Mouse (Mus musculus) erythroid progenitor cell, adult 5-6 weeks (primary cell): Measurements from ENCODE around the gene Cela2a. TPM values are rescaled to one million over a fixed set of nuclear protein-coding genes. Genes with fewer than 3 reads are reported as not detected.

Experiments
- ATAC-seq: replicated peaks from 2 replicates; pipeline ENCODE4 v1.8.0; 2016; ENCODE audit warnings: moderate number of reproducible peaks, mild to moderate bottlenecking, moderate TSS enrichment, inconsistent platforms; ENCODE audit not compliant: poor library complexity, low FRiP score, severe bottlenecking
- total RNA-seq, 2 experiments: library from RNA; stranded (forward) in 1 of 2; stranded (reverse) in 1 of 2; fragments of 150-400 nt in 1 of 2; fragments of 186-747, 209-891 nt in 1 of 2; gene quantifications; 2 replicates each; pipeline versions ENCODE4 v1.2.3 to v1.2.4; 2015 to 2017; ENCODE audit warnings: low replicate concordance in 2 of 2

The Cela2a gene
- total RNA-seq, 2 experiments from 2014 or later: not detected

DNA sequence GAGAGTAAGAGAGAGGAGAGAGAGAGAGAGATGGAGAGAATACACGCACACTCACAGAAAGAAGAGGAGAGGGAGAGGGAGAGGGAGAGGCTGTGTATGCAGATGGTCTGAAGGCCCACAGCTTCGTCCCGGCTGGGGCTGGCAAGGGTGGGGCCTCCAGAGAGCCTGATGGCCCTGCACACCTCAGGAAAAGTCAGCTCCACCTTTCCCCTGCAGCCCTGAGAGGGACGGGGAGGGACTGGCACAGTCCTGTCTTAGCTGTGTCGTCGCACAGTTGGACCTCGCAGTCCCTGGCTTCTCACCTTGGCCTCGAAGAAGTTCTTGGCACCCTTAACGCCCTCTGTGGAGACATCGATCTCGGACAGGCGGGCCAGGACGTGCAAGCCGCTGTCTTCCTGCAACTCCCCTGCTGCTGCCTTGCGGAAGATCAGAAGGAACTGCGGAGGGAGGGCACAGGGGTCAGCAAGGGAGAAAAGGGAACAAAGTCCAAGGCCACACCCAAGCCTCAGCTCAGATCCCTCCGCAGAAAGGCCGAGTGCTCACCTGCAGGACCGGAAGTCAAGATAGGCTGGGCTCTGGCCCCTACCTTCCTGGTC, 34.4 kb upstream of the Cela2a start:
- no peak for ATAC-seq

DNA sequence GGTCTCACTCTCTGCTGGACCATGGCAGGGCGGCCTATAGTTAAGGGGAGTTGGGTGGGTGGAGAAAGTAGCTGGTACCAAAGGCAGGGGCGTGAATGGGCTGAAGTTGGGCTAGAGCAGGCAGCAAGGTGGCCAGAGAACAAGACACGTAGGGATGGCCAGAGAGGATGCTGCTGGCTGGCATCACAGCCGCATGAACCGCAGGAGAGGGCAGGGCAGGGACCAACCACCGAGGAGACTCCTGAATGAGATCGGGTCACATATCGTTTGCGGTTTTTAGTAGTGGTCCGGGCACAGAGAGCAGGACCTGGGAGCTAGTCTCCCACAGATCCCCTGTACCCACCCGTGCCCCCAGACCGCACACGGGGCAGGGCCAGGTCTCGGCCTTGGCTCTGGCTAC, 33.4 kb upstream of the Cela2a start:
- no peak for ATAC-seq

DNA sequence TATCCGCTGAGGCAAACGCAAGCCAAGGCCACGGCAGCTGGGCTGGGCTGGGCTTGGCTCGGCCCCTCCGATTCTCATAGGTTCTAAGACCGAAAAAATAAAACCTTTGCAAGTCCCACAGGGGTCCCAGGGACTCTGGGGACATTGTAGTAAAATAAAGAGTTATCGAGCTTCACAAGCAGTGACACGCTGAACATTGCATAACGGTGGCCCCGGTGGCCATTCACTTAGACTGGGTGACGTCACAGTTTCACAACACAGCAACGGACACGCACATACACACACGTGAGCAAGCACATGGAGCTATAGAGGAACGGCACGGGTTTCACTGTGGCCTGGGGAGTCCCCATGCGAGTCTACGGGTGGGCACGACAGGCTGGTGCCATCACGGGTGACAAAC, 32.5 kb upstream of the Cela2a start:
- no peak for ATAC-seq

GRCm38 (mm10) chr4:141857422-141857930, 31.5 kb upstream of the Cela2a start:
- peak; percentile 64 for ATAC-seq

DNA sequence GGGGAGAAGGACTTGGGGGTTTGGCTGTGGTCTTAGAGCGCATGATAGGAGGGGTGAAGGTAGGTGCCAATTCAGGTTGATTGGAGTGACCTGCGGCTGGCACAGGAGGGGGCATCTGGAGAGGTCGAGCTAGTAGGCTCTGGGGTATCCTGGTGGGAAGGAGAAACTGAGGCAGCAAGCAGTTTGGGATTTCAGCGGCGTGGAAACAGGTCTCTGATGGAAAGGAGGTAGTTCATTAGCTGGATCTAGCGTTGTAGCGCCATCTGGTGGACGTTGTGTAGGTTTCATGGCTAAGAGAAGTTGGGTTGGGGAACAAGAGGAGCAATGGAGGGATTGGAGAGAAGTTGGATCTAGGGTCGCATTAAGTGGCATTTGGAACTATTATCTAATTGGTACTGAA, 27.5 kb upstream of the Cela2a start:
- ATAC-seq: peak; percentile 47

DNA sequence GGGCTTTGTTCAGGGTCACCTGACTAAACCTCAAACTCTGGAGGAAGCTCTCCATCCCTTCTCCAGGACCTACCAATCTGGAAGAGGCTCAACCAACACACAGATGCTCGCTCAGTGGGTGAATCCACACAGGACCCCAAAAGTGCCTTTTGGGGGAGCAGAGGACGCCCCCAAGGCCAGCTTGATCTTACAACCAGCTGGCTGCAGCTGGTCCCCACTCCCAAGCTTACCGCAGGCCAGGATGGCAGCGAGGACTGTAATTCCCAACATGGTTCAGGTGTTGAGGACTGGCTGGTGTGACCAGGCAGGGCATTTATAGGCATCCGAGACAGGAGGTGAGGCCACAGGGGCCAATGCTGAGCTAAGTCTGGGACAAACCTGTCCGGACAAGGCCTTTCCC, 20.0 kb upstream of the Cela2a start, which contains the start of gene Ctrc:
Gene Ctrc (minus strand): TSS at position 361 of the 400 bp plus-strand sequence.
- ATAC-seq: peak; percentile 53; the same call in 1 of the 2 replicates

GRCm38 (mm10) chr4:141834536-141835095, 8.7 kb upstream of the Cela2a start:
- no peak for ATAC-seq

DNA sequence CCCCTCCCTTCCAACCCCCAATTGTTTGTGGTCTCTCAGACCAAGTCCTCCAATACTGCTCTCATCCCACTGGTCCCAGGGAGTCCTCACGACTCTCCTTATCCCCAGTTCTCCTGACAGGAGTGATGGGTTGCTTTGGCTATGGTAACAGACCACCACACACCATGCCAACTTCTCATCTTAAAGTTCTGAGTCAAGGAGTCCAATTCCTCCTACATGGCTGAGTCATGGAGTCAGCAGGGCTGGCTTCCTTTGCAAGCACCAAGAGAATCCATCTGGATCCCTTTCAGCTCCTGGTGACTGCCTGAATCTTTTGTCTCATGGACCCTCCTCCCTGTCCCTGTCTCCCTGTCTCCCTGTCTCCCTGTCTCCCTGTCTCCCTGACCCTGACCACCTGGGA, 8.0 kb upstream of the Cela2a start:
- ATAC-seq: no peak

- ATAC-seq: no peak
Observed at GRCm38 (mm10) chr4:141831361-141831760, 5.4 kb upstream of the Cela2a start.

DNA sequence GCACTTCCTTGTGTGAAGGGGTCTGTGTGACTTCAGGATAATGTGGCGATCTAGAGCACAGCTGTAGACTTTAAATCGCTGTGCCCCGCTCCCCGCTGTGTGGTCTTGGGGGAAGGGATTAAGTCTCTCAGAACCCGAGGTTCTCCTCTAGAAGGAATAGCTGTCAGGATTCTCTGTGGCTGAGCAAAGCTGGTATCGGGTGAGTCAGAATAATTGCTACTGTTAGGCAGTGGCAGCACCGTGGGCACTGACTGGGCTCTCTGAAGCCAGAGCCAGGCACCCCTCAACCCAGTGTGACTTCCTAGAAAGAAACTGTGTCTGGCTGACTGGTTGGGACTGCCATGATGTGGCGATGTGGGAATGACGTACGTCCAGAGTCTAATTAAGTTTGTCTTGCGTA, 4.4 kb upstream of the Cela2a start:
- ATAC-seq: no peak

DNA sequence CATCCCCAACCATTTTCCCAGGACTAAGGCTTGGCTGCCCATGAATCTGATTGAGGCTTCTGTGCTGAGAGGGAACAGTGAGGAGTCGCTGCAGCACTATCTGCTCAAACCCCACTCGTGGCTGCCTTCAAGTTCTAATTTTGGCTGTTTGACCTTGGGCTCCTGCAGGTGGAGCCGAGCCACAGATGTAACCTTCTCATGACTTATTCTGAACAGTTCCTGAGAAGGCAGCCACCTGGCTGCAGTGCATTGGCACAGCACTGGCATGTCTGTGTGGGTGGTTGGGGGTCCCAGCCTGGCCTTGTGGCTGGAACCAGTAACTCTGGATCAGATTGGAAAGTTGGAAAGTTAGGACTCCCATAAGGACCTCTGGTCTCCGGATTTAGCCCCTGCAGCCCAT, 2.2 kb upstream of the Cela2a start:
- no peak for ATAC-seq

DNA sequence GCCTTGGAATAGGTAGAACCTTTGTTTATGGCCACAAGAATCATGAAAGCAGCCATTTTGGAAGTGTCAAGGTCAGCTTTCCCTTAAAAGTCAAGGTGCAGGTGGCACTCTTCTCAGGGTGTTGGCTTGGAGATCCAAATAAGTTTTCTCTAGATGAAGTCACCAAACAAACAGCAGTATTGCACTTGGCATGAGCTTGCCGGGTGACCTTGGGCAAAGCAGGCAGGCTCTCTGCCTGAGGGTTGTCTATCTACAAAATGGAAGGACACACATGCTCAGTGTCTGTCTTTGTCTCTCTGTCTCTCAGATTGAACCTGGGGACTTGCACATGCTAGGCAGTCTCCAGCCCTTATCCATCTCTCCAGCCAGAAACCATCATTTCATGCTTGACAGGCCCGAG, 1.4 kb upstream of the Cela2a start:
- no peak for ATAC-seq

- ATAC-seq: peak; percentile 70
Observed at GRCm38 (mm10) chr4:141822979-141823378, 3.0 kb downstream of the Cela2a start.

GRCm38 (mm10) chr4:141822089-141822488, 3.9 kb downstream of the Cela2a start:
- ATAC-seq: no peak

DNA sequence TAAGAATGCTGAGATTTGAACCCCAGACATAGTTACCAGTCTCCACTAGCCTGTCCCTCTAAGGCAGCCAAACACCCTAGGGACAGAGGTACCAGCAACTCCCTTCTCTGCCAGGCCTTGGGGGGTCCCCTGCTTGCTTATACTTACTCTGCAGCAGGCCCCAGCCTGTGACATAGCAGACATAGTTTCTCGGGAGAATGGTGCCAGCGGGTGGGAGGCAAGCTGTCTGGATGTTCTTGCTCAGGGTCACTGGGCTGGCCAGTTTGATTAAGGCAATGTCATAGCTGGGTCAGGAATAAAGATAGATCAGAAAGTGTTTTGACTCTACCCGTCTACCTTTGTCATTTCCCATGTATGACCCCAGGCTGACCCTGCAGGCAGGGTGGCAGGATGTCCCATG, 4.8 kb downstream of the Cela2a start:
- no peak for ATAC-seq

GRCm38 (mm10) chr4:141819316-141819715, 6.6 kb downstream of the Cela2a start:
- no peak for ATAC-seq

GRCm38 (mm10) chr4:141818861-141819260, 7.1 kb downstream of the Cela2a start:
- no peak for ATAC-seq

- no peak for ATAC-seq
Observed at GRCm38 (mm10) chr4:141817706-141818105, 8.3 kb downstream of the Cela2a start.

- no peak for ATAC-seq
Observed at GRCm38 (mm10) chr4:141816776-141817655, 8.9 kb downstream of the Cela2a start.

DNA sequence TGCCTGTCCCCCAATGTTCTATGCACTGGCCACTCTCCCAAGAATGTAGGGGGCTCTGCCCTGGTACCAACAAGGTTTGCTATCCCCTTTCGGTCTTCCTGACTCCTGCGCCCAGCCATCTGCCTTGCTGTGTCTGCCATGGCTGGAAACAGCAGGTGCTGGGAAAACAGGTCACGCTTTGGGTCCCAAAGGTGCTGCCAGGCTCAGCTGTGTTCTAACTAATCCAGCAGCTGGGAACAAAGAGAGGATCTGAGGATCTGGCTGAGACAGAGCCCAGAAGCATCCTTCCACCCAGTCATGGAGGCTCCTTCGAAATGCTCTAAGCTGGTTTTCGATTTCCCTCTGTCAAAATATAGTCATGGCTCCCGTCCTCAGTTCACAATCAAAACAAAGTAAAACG, 9.7 kb downstream of the Cela2a start:
- no peak for ATAC-seq

DNA sequence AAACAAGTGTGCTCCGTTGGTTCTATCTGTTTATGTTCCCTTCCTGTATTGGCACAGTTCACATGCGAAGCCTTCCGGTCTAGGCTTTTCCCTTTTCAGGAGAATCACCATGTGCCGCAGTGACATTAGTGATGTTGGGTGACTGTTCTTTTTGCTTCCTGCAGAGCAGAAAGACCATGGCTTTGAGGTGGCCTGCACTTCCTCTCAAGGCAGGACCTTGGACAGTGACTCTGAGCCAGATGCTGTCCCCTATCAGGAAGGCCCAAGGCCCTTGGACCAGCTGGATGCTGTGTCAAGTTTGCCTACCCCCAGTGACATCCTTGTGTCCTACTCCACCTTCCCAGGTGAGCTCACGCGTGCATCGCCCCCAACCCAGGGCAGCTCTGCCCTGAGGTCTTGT, 14.6 kb downstream of the Cela2a start:
- ATAC-seq: no peak
